Mouse (Mus musculus): ENCODE results near the gene Cflar. TPM values are rescaled to one million over a fixed set of nuclear protein-coding genes. Genes with fewer than 3 reads are reported as not detected.

The Cflar gene
- polyA plus RNA-seq, 1 experiment from 2014 or later: 30.7 TPM

- Histone ChIP-seq H3K9me3 (no peaks in the 10 kb centered on the region), H3K27me3 (ENCODE audit: poor library complexity, severe bottlenecking) (no peaks in the 10 kb centered on the region), H3K27ac (no peak overlapping the region), H3K4me1 (no peaks in the 10 kb centered on the region), H3K4me3 (no peak overlapping the region), H3K36me3 (replicated peaks) (0 out of 2 replicates have a peak, but pooled peaks cover 3% of the 10 kb centered on the region)
- 89% methylated on average over 18 of the region's 18 CpGs for WGBS
- DNase-seq (ENCODE audit: extremely low spot score, low spot score): no peak
These were observed 91.3 kb downstream of the Cflar start for GRCm38 (mm10) chr1:58802322-58803273.

- Histone ChIP-seq H3K4me3 (no peak overlapping the region), H3K4me1 (no peaks in the 10 kb centered on the region), H3K27ac (no peak overlapping the region), H3K9me3 (no peaks in the 10 kb centered on the region), H3K36me3 (replicated peaks) (0 out of 2 replicates have a peak, but pooled peaks cover 3% of the 10 kb centered on the region), H3K27me3 (ENCODE audit: poor library complexity, severe bottlenecking) (no peaks in the 10 kb centered on the region)
- DNase-seq (ENCODE audit: extremely low spot score, low spot score): no peak
- WGBS: 92% methylated on average over 6 of the region's 6 CpGs
These were observed 92.2 kb downstream of the Cflar start for GRCm38 (mm10) chr1:58803531-58803930.

GRCm38 (mm10) chr1:58806651-58807050, 95.3 kb downstream of the Cflar start:
- Histone ChIP-seq H3K27ac (no peak overlapping the region), H3K4me1 (no peaks in the 10 kb centered on the region), H3K9me3 (peaks cover 6% of the 10 kb centered on the region; the same call in 1 of the 2 replicates), H3K36me3 (replicated peaks) (no peaks in the 10 kb centered on the region), H3K27me3 (ENCODE audit: poor library complexity, severe bottlenecking) (no peaks in the 10 kb centered on the region), H3K4me3 (no peak overlapping the region)
- DNase-seq (ENCODE audit: extremely low spot score, low spot score): no peak
- 81% methylated on average over 3 of the region's 3 CpGs for WGBS

Other genes with a start within 250 kb of the Cflar start
- 55.4 and 56.6 TPM in 2 replicates for gene Orc2, start 206.4 kb upstream of the Cflar start, polyA plus RNA-seq (2016; fragmentation: Nextera tagmentation; extraction: Ambion mirVana)
- 4.1 and 6.4 TPM in 2 replicates for gene Fam126b, start 125.2 kb upstream of the Cflar start, polyA plus RNA-seq (2016; fragmentation: Nextera tagmentation; extraction: Ambion mirVana)
- 135 and 138 TPM in 2 replicates for gene Ndufb3, start 125.1 kb upstream of the Cflar start, polyA plus RNA-seq (2016; fragmentation: Nextera tagmentation; extraction: Ambion mirVana)
- not detected in 2 replicates for gene Als2cr12, start 15.5 kb upstream of the Cflar start, polyA plus RNA-seq (2016; fragmentation: Nextera tagmentation; extraction: Ambion mirVana)
- 9.2 and 10.8 TPM in 2 replicates for gene Casp8, start 83.9 kb downstream of the Cflar start, polyA plus RNA-seq (2016; fragmentation: Nextera tagmentation; extraction: Ambion mirVana)

All from forebrain, embryonic 10.5 days (tissue).